Mouse (Mus musculus) lung, postnatal 0 days (tissue): ENCODE measurements around the gene Sema4g. TPM values are rescaled to one million over a fixed set of nuclear protein-coding genes. Genes with fewer than 3 reads are reported as not detected.

Source experiments
- ATAC-seq: fragments of 200-750 bp; cut with Nextera tagmentation; 2 replicates; pipeline ENCODE4 v1.8.0; 2017; ENCODE audit warnings: moderate library complexity
- DNase-seq: peaks from one replicate; pipeline ENCODE4 v3.0.0-alpha.2; 2016; ENCODE audit warnings: low spot score
- H3K27ac ChIP-seq: fragments of 300-500 bp; sonication (generic); 2 replicates; pipeline ENCODE4 v1.5.1; 2014; ENCODE audit warnings: antibody characterized with exemption, mild to moderate bottlenecking, low read length, mixed read lengths
- H3K27me3 ChIP-seq: fragments of 300-500 bp; sonication (generic); replicated peaks from 2 replicates; pipeline ENCODE4 v1.6.1; 2014; ENCODE audit warnings: low read length, mixed read lengths; ENCODE audit not compliant: insufficient read depth
- H3K36me3 ChIP-seq: fragments of 300-500 bp; sonication (generic); 2 replicates; pipeline ENCODE4 v1.6.1; 2014; ENCODE audit warnings: low read length, mixed read lengths; ENCODE audit not compliant: insufficient read depth
- H3K4me1 ChIP-seq: fragments of 300-500 bp; sonication (generic); 2 replicates; pipeline ENCODE4 v1.6.1; 2014; ENCODE audit warnings: antibody characterized with exemption, low read depth, low read length, mixed read lengths; ENCODE audit not compliant: insufficient read depth
- H3K4me2 ChIP-seq: fragments of 300-500 bp; sonication (generic); replicated peaks from 2 replicates; pipeline ENCODE4 v1.6.1; 2014; ENCODE audit warnings: low read depth, mild to moderate bottlenecking, low read length, moderate library complexity, mixed read lengths
- H3K4me3 ChIP-seq: fragments of 300-500 bp; sonication (generic); 2 replicates; pipeline ENCODE4 v1.5.1; 2014; ENCODE audit warnings: low read depth, low read length
- H3K9ac ChIP-seq: fragments of 300-500 bp; sonication (generic); replicated peaks from 2 replicates; pipeline ENCODE4 v1.6.1; 2014; ENCODE audit warnings: low read depth, mild to moderate bottlenecking
- H3K9me3 ChIP-seq: fragments of 300-500 bp; sonication (generic); 2 replicates; pipeline ENCODE4 v1.6.1; 2016; ENCODE audit warnings: low read length, mixed read lengths
- CTCF ChIP-seq: IDR thresholded peaks from 2 replicates; pipeline ENCODE4 v1.5.1; 2016; ENCODE audit warnings: antibody characterized with exemption, mild to moderate bottlenecking
- EP300 ChIP-seq: IDR thresholded peaks from 2 replicates; pipeline ENCODE4 v1.6.1; 2016; ENCODE audit warnings: antibody characterized with exemption, mild to moderate bottlenecking, control low read depth
- WGBS: fragments of 180-500 bp; shearing (Covaris S2); extraction: QIAGEN DNeasy Blood & Tissue Kit; methylation state at CpG from one replicate; pipeline ENCODE4 v1.1.7; 2014; 5-methylcytosine and 5-hydroxymethylcytosine counted together
- polyA plus RNA-seq: library from polyadenylated mRNA; unstranded; fragments of >200 nt; fragmentation: Nextera tagmentation; extraction: Ambion mirVana; gene quantifications from 2 replicates; pipeline ENCODE4 v1.2.1, GENCODE M21; 2015

The Sema4g gene
- polyA plus RNA-seq, 1 experiment from 2014 or later: 0.47 TPM

GRCm38 (mm10) chr19:44997786-44998185, 8.9 kb downstream of the Sema4g start:
- ATAC-seq: no peak
- no peaks in the 10 kb centered on the region for H3K4me1 ChIP-seq
- no peak overlapping the region for H3K4me3 ChIP-seq
- WGBS: 76% methylated on average over 11 of the region's 11 CpGs
- H3K27me3 ChIP-seq: no peaks in the 10 kb centered on the region
- no peak overlapping the region for H3K9ac ChIP-seq
- DNase-seq: no peak
- TF ChIP-seq CTCF (no peak), EP300 (no peak)
- H3K9me3 ChIP-seq: no peaks in the 10 kb centered on the region
- H3K27ac ChIP-seq: no peak overlapping the region
- H3K36me3 ChIP-seq: no peaks in the 10 kb centered on the region
- H3K4me2 ChIP-seq: no peak overlapping the region

GRCm38 (mm10) chr19:44999647-45000046, 10.7 kb downstream of the Sema4g start:
- no peak for ATAC-seq
- H3K9ac ChIP-seq: no peak overlapping the region
- 78% methylated on average over 8 of the region's 8 CpGs for WGBS
- H3K36me3 ChIP-seq: no peaks in the 10 kb centered on the region
- no peak overlapping the region for H3K27ac ChIP-seq
- no peak overlapping the region for H3K4me3 ChIP-seq
- H3K4me1 ChIP-seq: no peaks in the 10 kb centered on the region
- no peak overlapping the region for H3K4me2 ChIP-seq
- H3K9me3 ChIP-seq: no peaks in the 10 kb centered on the region
- H3K27me3 ChIP-seq: no peaks in the 10 kb centered on the region
- no peak for DNase-seq
- TF ChIP-seq CTCF (no peak), EP300 (no peak)

- 67% methylated on average over 3 of the region's 3 CpGs for WGBS
- DNase-seq (no peak), ATAC-seq (no peak)
- Histone ChIP-seq H3K9me3 (no peaks in the 10 kb centered on the region), H3K27me3 (no peaks in the 10 kb centered on the region), H3K4me1 (peaks cover 11% of the 10 kb centered on the region), H3K4me3 (no peak overlapping the region), H3K36me3 (no peaks in the 10 kb centered on the region), H3K27ac (no peak overlapping the region), H3K4me2 (no peak overlapping the region), H3K9ac (no peak overlapping the region)
- no peak for TF ChIP-seq EP300
- TF ChIP-seq CTCF: peak; percentile 46
Measured at GRCm38 (mm10) chr19:45002301-45002700, 13.4 kb downstream of the Sema4g start.

- peaks cover 14% of the 10 kb centered on the region for H3K4me1 ChIP-seq
Measured at GRCm38 (mm10) chr19:45003740-45004516, 15.0 kb downstream of the Sema4g start.

GRCm38 (mm10) chr19:45005444-45005843, 16.5 kb downstream of the Sema4g start, which contains the start of gene Twnk:
Twnk (plus strand) TSS chr19:45005663.
- Histone ChIP-seq H3K4me2 (peak within 1 kb of the TSS; percentile 90), H3K4me1 (peaks cover 14% of the 10 kb centered on the region), H3K27me3 (no peaks in the 10 kb centered on the region), H3K4me3 (peak within 1 kb of the TSS; percentile 96), H3K27ac (peak within 1 kb of the TSS; percentile 85), H3K9ac (peak within 1 kb of the TSS; percentile 82), H3K36me3 (no peaks in the 10 kb centered on the region; the same call in 1 of the 2 replicates), H3K9me3 (no peaks in the 10 kb centered on the region)
- 11% methylated on average over 16 of the region's 16 CpGs for WGBS
- ATAC-seq (no peak), DNase-seq (peak; percentile 69)
- TF ChIP-seq CTCF (no peak), EP300 (no peak)

More at GRCm38 (mm10) chr19:45003740-45004516, 15.0 kb downstream of the Sema4g start:
- no peak overlapping the region for H3K4me3 ChIP-seq
- WGBS: 89% methylated on average over 7 of the region's 7 CpGs
- no peaks in the 10 kb centered on the region for H3K9me3 ChIP-seq
- H3K27ac ChIP-seq: no peak overlapping the region
- no peak for ATAC-seq
- H3K36me3 ChIP-seq: no peaks in the 10 kb centered on the region
- no peaks in the 10 kb centered on the region for H3K27me3 ChIP-seq
- TF ChIP-seq CTCF (no peak), EP300 (no peak)
- H3K9ac ChIP-seq: no peak overlapping the region
- no peak overlapping the region for H3K4me2 ChIP-seq
- no peak for DNase-seq

- Histone ChIP-seq H3K36me3 (no peaks in the 10 kb centered on the region; the same call in 1 of the 2 replicates), H3K4me3 (peak within 1 kb of the TSS; percentile 96), H3K9me3 (no peaks in the 10 kb centered on the region), H3K27me3 (no peaks in the 10 kb centered on the region), H3K4me2 (peak within 1 kb of the TSS; percentile 90), H3K27ac (peak within 1 kb of the TSS; percentile 85), H3K4me1 (peaks cover 14% of the 10 kb centered on the region), H3K9ac (peak within 1 kb of the TSS; percentile 82)
- TF ChIP-seq EP300 (no peak), CTCF (no peak)
- under 1% methylated on average over 79 of the region's 82 CpGs for WGBS
- peak; percentile 98 for DNase-seq
- ATAC-seq: peak; percentile 98
Measured at GRCm38 (mm10) chr19:45005957-45006712, 17.2 kb downstream of the Sema4g start, which contains the start of gene Mrpl43. Mrpl43 (minus strand) TSS chr19:45006442.
